Mouse (Mus musculus): ENCODE measurements around the gene Shank2. TPM values are rescaled to one million over a fixed set of nuclear protein-coding genes. Genes with fewer than 3 reads are reported as not detected.

The Shank2 gene
- total and polyA plus RNA-seq, 2 experiments from 2014 or later, result 9.3 to 32.6 TPM

GRCm38 (mm10) chr7:144469181-144469641 lies 467.5 kb downstream of the Shank2 start:
- peak; percentile 16 for TF ChIP-seq CTCF (IDR thresholded peaks at IDR 0.05)
- no peaks in the 10 kb centered on the region for H3K27me3 ChIP-seq (ENCODE audit: insufficient read depth, low read length)
- peak overlapping the region; percentile 82 for H3K4me2 ChIP-seq (ENCODE audit: low read depth, low read length, poor library complexity, severe bottlenecking)
- no peaks in the 10 kb centered on the region for H3K9me3 ChIP-seq (ENCODE audit: low read length)
- WGBS, result 19% methylated on average over 4 of the region's 4 CpGs
- peak overlapping the region; percentile 96 for H3K9ac ChIP-seq (replicated peaks; ENCODE audit: low read length, poor library complexity, severe bottlenecking)
- DNase-seq (ENCODE audit: low spot score) (no peak), ATAC-seq (ENCODE audit: low FRiP score) (no peak)
- H3K27ac ChIP-seq (ENCODE audit: low read depth, low read length), result peak overlapping the region; percentile 51
- H3K36me3 ChIP-seq (ENCODE audit: insufficient read depth, low read length), result peaks cover 9% of the 10 kb centered on the region
- H3K4me3 ChIP-seq (ENCODE audit: low read depth, low read length), result peak overlapping the region; percentile 85
- H3K4me1 ChIP-seq (ENCODE audit: insufficient read depth, low read length), result peaks cover 8% of the 10 kb centered on the region; the same call in 1 of the 2 replicates

- Histone ChIP-seq H3K27me3 (ENCODE audit: insufficient read depth, low read length) (no peaks in the 10 kb centered on the region), H3K9ac (replicated peaks; ENCODE audit: low read length, poor library complexity, severe bottlenecking) (peak overlapping the region; percentile 96)
These were observed 468.3 kb downstream of the Shank2 start for GRCm38 (mm10) chr7:144469908-144470544.

GRCm38 (mm10) chr7:144470545-144471059 lies 468.9 kb downstream of the Shank2 start, which contains the start of gene Cttn:
Gene Cttn (minus strand): TSS chr7:144471009.
- peak; percentile 95 for ATAC-seq (ENCODE audit: low FRiP score)
- H3K27me3 ChIP-seq (ENCODE audit: insufficient read depth, low read length), result no peaks in the 10 kb centered on the region
- DNase-seq (ENCODE audit: low spot score), result peak; percentile 92
- peaks cover 3% of the 10 kb centered on the region; the same call in 1 of the 2 replicates for H3K36me3 ChIP-seq (ENCODE audit: insufficient read depth, low read length)
- H3K4me1 ChIP-seq (ENCODE audit: insufficient read depth, low read length), result peaks cover 8% of the 10 kb centered on the region; the same call in 1 of the 2 replicates
- H3K4me3 ChIP-seq (ENCODE audit: low read depth, low read length), result peak within 1 kb of the TSS; percentile 85
- H3K9me3 ChIP-seq (ENCODE audit: low read length), result no peaks in the 10 kb centered on the region
- peak within 1 kb of the TSS; percentile 96 for H3K9ac ChIP-seq (replicated peaks; ENCODE audit: low read length, poor library complexity, severe bottlenecking)
- 0% methylated on average over 30 of the region's 30 CpGs for WGBS
- TF ChIP-seq CTCF (IDR thresholded peaks at IDR 0.05), result no peak
- H3K4me2 ChIP-seq (ENCODE audit: low read depth, low read length, poor library complexity, severe bottlenecking), result peak within 1 kb of the TSS; percentile 82
- peak within 1 kb of the TSS; percentile 79 for H3K27ac ChIP-seq (ENCODE audit: low read depth, low read length)

More at GRCm38 (mm10) chr7:144469908-144470544, 468.3 kb downstream of the Shank2 start:
- TF ChIP-seq CTCF (IDR thresholded peaks at IDR 0.05), result no peak
- H3K9me3 ChIP-seq (ENCODE audit: low read length), result no peaks in the 10 kb centered on the region
- H3K4me2 ChIP-seq (ENCODE audit: low read depth, low read length, poor library complexity, severe bottlenecking), result peak overlapping the region; percentile 82
- H3K4me1 ChIP-seq (ENCODE audit: insufficient read depth, low read length), result peaks cover 8% of the 10 kb centered on the region; the same call in 1 of the 2 replicates
- H3K27ac ChIP-seq (ENCODE audit: low read depth, low read length), result peak overlapping the region; percentile 79
- H3K4me3 ChIP-seq (ENCODE audit: low read depth, low read length), result peak overlapping the region; percentile 85
- H3K36me3 ChIP-seq (ENCODE audit: insufficient read depth, low read length), result peaks cover 5% of the 10 kb centered on the region
- WGBS, result 3% methylated on average over 31 of the region's 31 CpGs
- no peak for DNase-seq (ENCODE audit: low spot score)
- peak; percentile 48; the same call in 1 of the 2 replicates for ATAC-seq (ENCODE audit: low FRiP score)

- Histone ChIP-seq H3K4me2 (ENCODE audit: low read depth, low read length, poor library complexity, severe bottlenecking) (peak overlapping the region; percentile 82), H3K4me1 (ENCODE audit: insufficient read depth, low read length) (peaks cover 8% of the 10 kb centered on the region; the same call in 1 of the 2 replicates), H3K27ac (ENCODE audit: low read depth, low read length) (peak overlapping the region; percentile 79), H3K36me3 (ENCODE audit: insufficient read depth, low read length) (peaks cover 5% of the 10 kb centered on the region), H3K9me3 (ENCODE audit: low read length) (no peaks in the 10 kb centered on the region), H3K4me3 (ENCODE audit: low read depth, low read length) (peak overlapping the region; percentile 85), H3K9ac (replicated peaks; ENCODE audit: low read length, poor library complexity, severe bottlenecking) (peak overlapping the region; percentile 96), H3K27me3 (ENCODE audit: insufficient read depth, low read length) (no peaks in the 10 kb centered on the region)
- WGBS, result 79% methylated on average over 2 of the region's 2 CpGs
- TF ChIP-seq CTCF (IDR thresholded peaks at IDR 0.05), result no peak
- DNase-seq (ENCODE audit: low spot score) (no peak), ATAC-seq (ENCODE audit: low FRiP score) (no peak)
These were observed 469.4 kb downstream of the Shank2 start for GRCm38 (mm10) chr7:144471103-144471502.

GRCm38 (mm10) chr7:144473486-144473885 lies 471.8 kb downstream of the Shank2 start:
- no peak for ATAC-seq (ENCODE audit: low FRiP score)
- no peaks in the 10 kb centered on the region for H3K27me3 ChIP-seq (ENCODE audit: insufficient read depth, low read length)

More at GRCm38 (mm10) chr7:144473486-144473885, 471.8 kb downstream of the Shank2 start:
- 81% methylated on average over 4 of the region's 4 CpGs for WGBS
- H3K9ac ChIP-seq (replicated peaks; ENCODE audit: low read length, poor library complexity, severe bottlenecking), result no peak overlapping the region
- DNase-seq (ENCODE audit: low spot score), result no peak
- H3K4me2 ChIP-seq (ENCODE audit: low read depth, low read length, poor library complexity, severe bottlenecking), result no peak overlapping the region
- H3K4me3 ChIP-seq (ENCODE audit: low read depth, low read length), result no peak overlapping the region
- H3K36me3 ChIP-seq (ENCODE audit: insufficient read depth, low read length), result peaks cover 8% of the 10 kb centered on the region
- no peaks in the 10 kb centered on the region for H3K9me3 ChIP-seq (ENCODE audit: low read length)
- H3K4me1 ChIP-seq (ENCODE audit: insufficient read depth, low read length), result peaks cover 8% of the 10 kb centered on the region; the same call in 1 of the 2 replicates
- no peak for TF ChIP-seq CTCF (IDR thresholded peaks at IDR 0.05)
- H3K27ac ChIP-seq (ENCODE audit: low read depth, low read length), result no peak overlapping the region

Small RNAs within 50 kb of the gene (microRNA-seq; reads per million reads assigned to microRNA genes)
- 2.3 reads per million for gene Mir3105 (ENCODE audit: borderline number of aligned reads)

Other genes with a start within 250 kb of the Shank2 start
- gene Osbpl5, start 244.9 kb upstream of the Shank2 start, total RNA-seq (2014; rRNA removed), result 47.7 and 52.6 TPM in 2 replicates
- 26.7 and 30.2 TPM in 2 replicates for gene Osbpl5, start 244.9 kb upstream of the Shank2 start, polyA plus RNA-seq (2015; fragmentation: Nextera tagmentation; extraction: Ambion mirVana)
- gene Mrgprg, start 234.9 kb upstream of the Shank2 start, total RNA-seq (2014; rRNA removed), result 0.14 and 0.27 TPM in 2 replicates
- gene Mrgprg, start 234.9 kb upstream of the Shank2 start, polyA plus RNA-seq (2015; fragmentation: Nextera tagmentation; extraction: Ambion mirVana), result not detected in 2 replicates
- gene Mrgpre, start 217.4 kb upstream of the Shank2 start, total RNA-seq (2014; rRNA removed), result 8.0 and 10.1 TPM in 2 replicates
- gene Mrgpre, start 217.4 kb upstream of the Shank2 start, polyA plus RNA-seq (2015; fragmentation: Nextera tagmentation; extraction: Ambion mirVana), result 11.6 and 12.4 TPM in 2 replicates
- 6.9 and 13.1 TPM in 2 replicates for gene Nadsyn1, start 179.1 kb upstream of the Shank2 start, total RNA-seq (2014; rRNA removed)
- 3.5 and 5.8 TPM in 2 replicates for gene Nadsyn1, start 179.1 kb upstream of the Shank2 start, polyA plus RNA-seq (2015; fragmentation: Nextera tagmentation; extraction: Ambion mirVana)
- 63.4 and 66.0 TPM in 2 replicates for gene Dhcr7, start 178.8 kb upstream of the Shank2 start, total RNA-seq (2014; rRNA removed)
- 74.7 and 80.4 TPM in 2 replicates for gene Dhcr7, start 178.8 kb upstream of the Shank2 start, polyA plus RNA-seq (2015; fragmentation: Nextera tagmentation; extraction: Ambion mirVana)
- not detected in 2 replicates for gene Gm498, start 135.1 kb upstream of the Shank2 start, total RNA-seq (2014; rRNA removed)
- gene Gm498, start 135.1 kb upstream of the Shank2 start, polyA plus RNA-seq (2015; fragmentation: Nextera tagmentation; extraction: Ambion mirVana), result not detected in 2 replicates